Mouse (Mus musculus) adrenal gland, adult 8-10 months (tissue): ENCODE measurements at regions not wholly inside any gene's neighbourhood (a gene's known extent, or its start where the extent isn't known, plus 50 kb on each side); places are given as distances from the start of the nearest gene placed in this dataset.
"Not testable (repeated sequence)": the region's sequence is repeated elsewhere in the genome, so short reads cannot be mapped to it uniquely, and the experiment has no call there.

Experiments used
- DNase-seq: peaks from one replicate; pipeline ENCODE4 v3.0.0; 2022

- DNase-seq = no peak
Measured at GRCm38 (mm10) chr4:93567487-93568259, 232.4 kb upstream of the Tusc1 start.

GRCm38 (mm10) chr4:93555787-93556760 lies 220.8 kb upstream of the Tusc1 start:
- no peak for DNase-seq

GRCm38 (mm10) chr4:93555181-93555580 lies 219.9 kb upstream of the Tusc1 start:
- not testable (repeated sequence) for DNase-seq

- DNase-seq = peak; percentile 21
Measured at GRCm38 (mm10) chr4:93552489-93553160, 217.3 kb upstream of the Tusc1 start.

GRCm38 (mm10) chr4:93551086-93551485 lies 215.8 kb upstream of the Tusc1 start:
- peak; percentile 5 for DNase-seq

DNA sequence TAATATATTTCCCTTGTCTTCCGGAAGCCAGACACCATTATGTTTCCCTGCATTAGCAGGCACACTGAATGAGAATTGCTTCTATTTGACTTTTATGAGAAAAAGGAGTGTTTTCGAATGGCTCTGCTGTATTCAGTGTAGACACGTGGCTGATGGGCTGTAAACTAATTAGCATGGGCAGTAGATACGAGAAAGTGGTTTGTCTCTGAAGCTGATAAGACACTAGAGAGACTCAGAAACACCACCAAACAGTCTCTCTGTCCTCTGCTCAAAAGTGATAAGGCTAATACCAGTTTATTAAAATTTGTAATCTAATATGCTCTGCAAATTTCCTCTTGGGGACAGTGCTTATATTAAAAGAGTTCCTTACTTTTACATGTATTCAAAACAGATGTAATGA lies 205.3 kb upstream of the Tusc1 start:
- no peak for DNase-seq

GRCm38 (mm10) chr4:93527382-93527781 lies 192.1 kb upstream of the Tusc1 start:
- no peak for DNase-seq

DNA sequence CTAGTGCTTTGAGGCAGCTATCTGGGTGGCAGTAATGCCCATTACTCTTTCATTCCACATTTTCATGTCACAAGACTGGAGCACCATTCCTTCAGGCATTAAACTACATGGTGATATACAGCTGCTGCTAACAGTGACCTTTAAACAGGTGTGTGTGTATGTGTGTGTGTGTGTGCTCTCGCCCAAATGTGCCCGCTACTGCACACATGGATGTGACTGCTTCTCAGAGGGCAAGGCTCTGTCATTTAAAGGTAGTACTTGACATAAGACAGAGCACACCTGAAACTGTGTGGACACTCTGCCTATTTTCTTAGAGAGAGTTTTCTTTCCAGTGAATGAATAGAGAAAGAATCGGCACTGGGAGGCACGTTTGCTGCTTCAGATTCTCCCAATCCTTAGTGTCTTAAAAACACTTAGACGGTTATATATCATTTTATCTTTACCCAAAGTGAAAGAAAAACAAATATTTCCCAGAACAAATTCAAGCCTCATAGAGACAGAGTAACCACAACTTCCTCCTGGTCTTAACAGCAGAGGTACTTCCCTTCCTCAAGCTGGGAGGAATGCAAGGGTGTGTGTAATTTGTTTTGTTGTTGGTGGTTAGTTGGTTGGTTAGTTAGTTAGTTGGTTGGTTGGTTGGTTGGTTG lies 185.3 kb upstream of the Tusc1 start:
- no peak for DNase-seq

DNA sequence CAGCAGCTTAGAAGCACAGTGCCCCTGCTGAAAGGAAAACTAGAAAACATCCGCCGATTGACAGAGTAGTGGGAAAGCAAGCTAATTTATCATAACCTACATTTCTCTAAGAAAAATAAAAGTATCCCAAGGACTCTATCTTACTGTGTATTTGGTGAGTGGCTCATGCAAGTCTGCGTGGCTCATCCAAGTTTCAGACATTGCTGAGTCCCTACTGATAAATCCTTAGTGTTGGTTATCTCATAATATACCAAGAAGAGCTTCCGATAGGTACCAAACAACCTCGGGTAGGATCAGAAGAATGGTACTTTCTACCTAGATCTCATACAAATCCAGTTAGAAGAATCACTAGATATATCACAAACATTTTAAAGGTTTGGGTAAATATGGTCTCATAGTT lies 183.6 kb upstream of the Tusc1 start:
- DNase-seq = no peak

DNA sequence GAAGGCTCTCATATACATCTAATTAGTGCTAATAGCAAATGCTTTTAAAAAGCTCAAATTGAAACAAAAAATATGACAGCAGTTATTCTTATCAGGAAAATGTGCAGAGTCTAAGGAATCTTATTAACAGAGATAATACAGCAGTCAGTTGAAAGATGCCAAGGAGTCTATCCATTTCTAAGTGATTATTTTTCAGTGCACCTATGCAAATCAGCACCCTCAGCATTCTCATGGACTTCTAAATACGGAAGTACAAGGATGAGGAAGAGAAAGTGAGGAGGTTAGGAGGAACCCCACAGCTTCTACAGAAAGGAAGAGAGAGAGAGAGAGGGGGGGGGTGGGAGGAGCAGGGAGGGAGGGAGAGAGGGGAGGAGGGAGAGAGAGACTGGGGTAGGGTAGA lies 175.5 kb upstream of the Tusc1 start:
- no peak for DNase-seq

DNA sequence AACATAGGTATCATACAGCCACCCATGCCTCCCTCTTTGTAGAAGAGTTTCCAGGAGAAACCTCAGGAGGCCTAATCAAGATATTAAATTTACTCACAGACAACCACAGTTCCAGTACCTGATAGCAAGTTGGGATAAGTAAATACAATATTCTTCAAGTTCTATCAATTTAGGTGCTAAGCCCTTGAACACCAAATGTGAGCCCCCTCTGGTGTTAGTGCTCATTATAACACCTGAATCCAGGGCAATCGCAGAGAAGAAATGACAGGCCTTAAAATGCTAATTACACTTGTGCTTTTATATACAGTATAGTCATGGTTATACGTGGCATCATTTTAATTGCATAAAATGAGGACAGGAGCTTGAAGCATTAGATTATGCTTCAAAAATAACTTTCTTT lies 161.6 kb upstream of the Tusc1 start:
- DNase-seq = no peak

- DNase-seq = no peak
Measured at GRCm38 (mm10) chr4:93494319-93494718, 159.0 kb upstream of the Tusc1 start.

- DNase-seq = no peak
Measured at GRCm38 (mm10) chr4:93493905-93494304, 158.6 kb upstream of the Tusc1 start.

DNA sequence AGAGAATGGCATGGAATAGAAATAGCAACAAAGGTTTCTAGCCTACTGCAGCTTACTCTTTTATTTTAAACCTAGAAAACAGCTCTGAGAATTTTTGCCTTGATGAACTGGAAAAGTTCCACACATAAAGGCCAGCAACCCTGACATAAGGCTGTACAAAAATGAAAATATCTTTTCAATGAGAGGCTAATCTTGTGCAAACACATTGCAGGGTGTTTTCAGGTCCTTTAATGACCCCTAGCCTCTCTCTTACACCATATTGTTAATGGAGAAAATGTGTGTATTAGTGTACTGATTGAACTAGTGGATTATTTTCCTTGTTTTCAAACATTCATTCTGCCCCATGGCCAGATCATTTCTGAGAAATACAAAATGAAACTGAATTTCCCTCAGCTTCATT lies 158.0 kb upstream of the Tusc1 start:
- no peak for DNase-seq

DNA sequence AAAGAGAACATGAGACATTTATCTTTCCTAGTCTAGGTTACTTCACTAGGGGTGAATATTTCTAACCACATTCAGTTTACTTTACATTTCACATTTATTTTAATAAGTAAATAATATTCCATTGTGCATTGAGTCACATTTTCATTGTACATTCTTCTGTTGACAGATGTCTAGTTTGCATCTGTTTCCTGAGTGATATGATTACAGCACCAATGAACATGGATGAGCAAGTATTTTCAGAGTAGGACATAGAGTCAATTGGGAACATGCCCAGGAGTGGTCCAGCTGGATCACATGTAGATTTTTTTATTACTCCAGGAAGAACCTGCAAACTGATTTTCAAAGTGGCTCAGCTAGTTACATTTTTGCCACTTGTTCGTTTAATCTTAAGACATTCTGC lies 153.3 kb upstream of the Tusc1 start:
- DNase-seq = no peak

DNA sequence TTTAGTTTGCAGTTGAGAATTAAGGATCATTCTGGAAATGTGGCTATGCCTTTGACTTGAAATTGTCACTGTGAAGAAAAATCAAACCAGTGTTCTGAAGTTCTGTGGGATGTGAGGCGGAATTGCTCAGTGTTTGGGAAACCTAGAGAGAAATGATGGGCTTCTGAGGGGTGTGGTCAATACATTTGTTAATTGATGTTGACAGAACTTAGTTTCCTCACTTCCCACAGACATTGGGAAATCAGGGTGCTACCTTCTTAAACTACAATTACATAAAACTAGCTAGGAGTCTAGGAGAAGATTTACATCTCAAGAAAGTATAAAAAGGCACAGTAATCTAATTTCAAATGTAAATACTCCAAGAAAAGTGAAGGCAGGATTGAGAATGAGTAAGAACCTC lies 151.1 kb upstream of the Tusc1 start:
- DNase-seq = no peak

- no peak for DNase-seq
Measured at GRCm38 (mm10) chr4:93481247-93481646, 145.9 kb upstream of the Tusc1 start.

- DNase-seq = no peak
Measured at GRCm38 (mm10) chr4:93477189-93477767, 142.0 kb upstream of the Tusc1 start.

GRCm38 (mm10) chr4:93467998-93468397 lies 132.7 kb upstream of the Tusc1 start:
- no peak for DNase-seq

GRCm38 (mm10) chr4:93467424-93467823 lies 132.1 kb upstream of the Tusc1 start:
- no peak for DNase-seq

- no peak for DNase-seq
Measured at GRCm38 (mm10) chr4:93451357-93451756, 116.0 kb upstream of the Tusc1 start.

GRCm38 (mm10) chr4:93450831-93451230 lies 115.5 kb upstream of the Tusc1 start:
- no peak for DNase-seq
